Comparison of ENCODE assay signal across 10 mouse cellular contexts in the genomic region with DNA sequence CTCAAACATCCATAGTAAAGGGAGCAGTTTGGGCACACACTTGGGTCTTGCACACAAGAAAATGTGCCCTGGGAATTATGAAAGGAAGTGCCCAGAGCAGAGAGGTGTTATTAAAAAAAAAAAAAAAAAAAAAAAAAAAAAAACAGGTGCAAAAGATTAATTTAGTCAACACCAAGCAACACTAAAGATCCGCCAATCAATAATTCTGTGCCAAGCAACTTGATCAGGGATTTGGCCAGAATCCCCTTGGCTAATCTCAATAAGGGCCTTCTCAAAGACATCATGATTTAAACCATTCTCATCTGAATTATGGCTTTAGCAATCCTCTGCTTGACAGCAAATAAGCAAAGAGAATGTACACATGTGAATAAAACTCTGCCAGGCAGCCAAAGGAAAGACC. TPM values are rescaled to one million over a fixed set of nuclear protein-coding genes. Genes with fewer than 3 reads are reported as not detected.
DNase-seq lines count a peak whose midpoint lies in the region; ATAC-seq and TF ChIP-seq lines count a peak whose summit lies in the region.
"Had no signal": no experiment of that assay in that cellular context is flagged by ENCODE, and none has a peak within 500 bp of the region (broad histone marks: within the 10 kb centered on the region; RNA-seq: fewer than 3 reads in every experiment).

No protein-coding gene starts in this region.

- H3K9ac ChIP-seq in liver, adult 2 months (ENCODE audit: low read depth, low read length), result no peak overlapping the region
- H3K9ac ChIP-seq in hindbrain, embryonic 16.5 days (ENCODE audit: low read depth, low read length), result no peak overlapping the region
- no peak overlapping the region for H3K9ac ChIP-seq in midbrain, postnatal 0 days (replicated peaks; ENCODE audit: low read length, poor library complexity, severe bottlenecking)

- intact Hi-C loops in heart, postnatal 10 days (cut with DNase I), result loop anchor here (5.0 kb wide), 1 partner anchor 37 kb away; no protein-coding TSS in a partner anchor

- 100% methylated on average over 1 of the region's 1 CpGs for WGBS in heart, embryonic 10.5 days
- WGBS in liver, adult 2 months, result 41% methylated on average over 1 of the region's 1 CpGs
- WGBS in hindbrain, embryonic 16.5 days, result 81% methylated on average over 1 of the region's 1 CpGs
- 84% methylated on average over 1 of the region's 1 CpGs for WGBS in midbrain, postnatal 0 days

- DNase-seq in heart, embryonic 10.5 days (ENCODE audit: low spot score), result no peak
- DNase-seq in heart, postnatal 10 days, result no peak
- DNase-seq in liver, adult 2 months (ENCODE audit: extremely low read depth, low read depth, low spot score), result peak; percentile 70
- DNase-seq in liver, result no peak
- no peak for DNase-seq in midbrain, postnatal 0 days (ENCODE audit: low spot score)
- DNase-seq in adipocyte (ENCODE audit: low spot score), result no peak
- DNase-seq in cerebellum, adult 18-20 months, result no peak
- DNase-seq: layer of hippocampus, postnatal 36 days; right cerebral cortex, postnatal 14 days had no signal

- no peak for TF ChIP-seq CTCF in liver, adult 2 months (IDR thresholded peaks at IDR 0.05; ENCODE audit: low read depth, low read length)
- no peak for TF ChIP-seq CTCF in midbrain, postnatal 0 days (IDR thresholded peaks at IDR 0.05)

- H3K27ac ChIP-seq in heart, embryonic 10.5 days, result no peak overlapping the region
- H3K27ac ChIP-seq in liver, adult 2 months (replicated peaks; ENCODE audit: insufficient read depth, low read depth, low read length), result no peak overlapping the region
- H3K27ac ChIP-seq in hindbrain, embryonic 16.5 days (ENCODE audit: low read depth, low read length), result no peak overlapping the region
- no peak overlapping the region for H3K27ac ChIP-seq in midbrain, postnatal 0 days (ENCODE audit: low read depth, low read length)

- no peaks in the 10 kb centered on the region for H3K36me3 ChIP-seq in heart, embryonic 10.5 days
- no peaks in the 10 kb centered on the region for H3K36me3 ChIP-seq in liver, adult 2 months (ENCODE audit: control insufficient read depth, insufficient read depth, low read length)
- no peaks in the 10 kb centered on the region for H3K36me3 ChIP-seq in hindbrain, embryonic 16.5 days (ENCODE audit: control insufficient read depth, insufficient read depth, low read length)
- H3K36me3 ChIP-seq in midbrain, postnatal 0 days (ENCODE audit: insufficient read depth, low read length), result no peaks in the 10 kb centered on the region

- no peak for ATAC-seq in hindbrain, embryonic 16.5 days
- ATAC-seq in midbrain, postnatal 0 days (ENCODE audit: low FRiP score), result no peak

- peaks cover 39% of the 10 kb centered on the region for H3K4me1 ChIP-seq in heart, embryonic 10.5 days
- H3K4me1 ChIP-seq in liver, adult 2 months (ENCODE audit: control insufficient read depth, insufficient read depth, low read length), result peaks cover 27% of the 10 kb centered on the region
- peaks cover 24% of the 10 kb centered on the region for H3K4me1 ChIP-seq in hindbrain, embryonic 16.5 days (ENCODE audit: control insufficient read depth, insufficient read depth, low read depth, low read length)
- H3K4me1 ChIP-seq in midbrain, postnatal 0 days (ENCODE audit: insufficient read depth, low read length), result no peaks in the 10 kb centered on the region; the same call in 1 of the 2 replicates

- no peaks in the 10 kb centered on the region for H3K9me3 ChIP-seq in heart, embryonic 10.5 days
- H3K9me3 ChIP-seq in hindbrain, embryonic 16.5 days (ENCODE audit: control insufficient read depth, low read length), result no peaks in the 10 kb centered on the region
- no peaks in the 10 kb centered on the region for H3K9me3 ChIP-seq in midbrain, postnatal 0 days (ENCODE audit: low read length)

- peak overlapping the region; percentile 69 for H3K4me2 ChIP-seq in hindbrain, embryonic 16.5 days (ENCODE audit: low read length)
- H3K4me2 ChIP-seq in midbrain, postnatal 0 days (ENCODE audit: low read depth, low read length, poor library complexity, severe bottlenecking), result peak overlapping the region; percentile 93

- peak overlapping the region; percentile 98; the same call in 1 of the 2 replicates for H3K4me3 ChIP-seq in heart, embryonic 10.5 days
- no peak overlapping the region for H3K4me3 ChIP-seq in liver, adult 2 months (ENCODE audit: insufficient read depth, low read depth, low read length)
- H3K4me3 ChIP-seq in hindbrain, embryonic 16.5 days (ENCODE audit: low read length), result no peak overlapping the region; the same call in 1 of the 2 replicates
- H3K4me3 ChIP-seq in midbrain, postnatal 0 days (ENCODE audit: low read depth, low read length), result peak overlapping the region; percentile 4; the same call in 1 of the 2 replicates

- peaks cover 23% of the 10 kb centered on the region; the same call in 1 of the 2 replicates for H3K79me2 ChIP-seq in liver, adult 2 months (ENCODE audit: control insufficient read depth, insufficient read depth, low read length)

- H3K27me3 ChIP-seq in heart, embryonic 10.5 days (ENCODE audit: insufficient read depth, poor library complexity, severe bottlenecking), result no peaks in the 10 kb centered on the region
- H3K27me3 ChIP-seq in liver, adult 2 months (ENCODE audit: control insufficient read depth, insufficient read depth, low read length), result no peaks in the 10 kb centered on the region
- H3K27me3 ChIP-seq in hindbrain, embryonic 16.5 days (replicated peaks; ENCODE audit: control insufficient read depth, insufficient read depth, low read length), result no peaks in the 10 kb centered on the region
- no peaks in the 10 kb centered on the region for H3K27me3 ChIP-seq in midbrain, postnatal 0 days (ENCODE audit: insufficient read depth, low read length)

- no peak for TF ChIP-seq POLR2A in liver, adult 2 months (IDR thresholded peaks at IDR 0.05; ENCODE audit: extremely low read depth, insufficient read depth, low read length)

RNA-seq across cellular contexts. Expression of a gene that starts 2.1 kb away (rescaled TPM):
- 257 and 312 TPM in 2 replicates for polyA plus RNA-seq in heart, embryonic 10.5 days (2016; fragmentation: Nextera tagmentation; extraction: Ambion mirVana)
- 100 to 1,000 TPM; 333 to 347 TPM for total RNA-seq in heart, postnatal 10 days (2021)
- 195 and 214 TPM in 2 replicates for total RNA-seq in liver, adult 2 months (2014; rRNA removed)
- polyA plus RNA-seq in liver, adult 2 months (2012; rRNA removed), result 260 and 276 TPM in 2 replicates
- polyA plus RNA-seq in hindbrain, embryonic 16.5 days (2015; fragmentation: Nextera tagmentation; extraction: Ambion mirVana), result 464 and 482 TPM in 2 replicates
- 379 and 425 TPM in 2 replicates for total RNA-seq in midbrain, postnatal 0 days (2014; rRNA removed)
- 406 and 441 TPM in 2 replicates for polyA plus RNA-seq in midbrain, postnatal 0 days (2015; fragmentation: Nextera tagmentation; extraction: Ambion mirVana)

Comparison
In these comparisons a context has a peak if more than half of its experiments do, and no peak if none do; other contexts are left out.
1. H3K4me3 ChIP-seq: peak in heart, embryonic 10.5 days (single experiment) and midbrain, postnatal 0 days (single experiment); none in liver, adult 2 months (single experiment) and hindbrain, embryonic 16.5 days (single experiment).